Mouse (Mus musculus): ENCODE measurements around the gene 1500009C09Rik. TPM values are rescaled to one million over a fixed set of nuclear protein-coding genes. Genes with fewer than 3 reads are reported as not detected.

1500009C09Rik gene
- polyA plus RNA-seq, 1 experiment from 2014 or later = not detected

DNA sequence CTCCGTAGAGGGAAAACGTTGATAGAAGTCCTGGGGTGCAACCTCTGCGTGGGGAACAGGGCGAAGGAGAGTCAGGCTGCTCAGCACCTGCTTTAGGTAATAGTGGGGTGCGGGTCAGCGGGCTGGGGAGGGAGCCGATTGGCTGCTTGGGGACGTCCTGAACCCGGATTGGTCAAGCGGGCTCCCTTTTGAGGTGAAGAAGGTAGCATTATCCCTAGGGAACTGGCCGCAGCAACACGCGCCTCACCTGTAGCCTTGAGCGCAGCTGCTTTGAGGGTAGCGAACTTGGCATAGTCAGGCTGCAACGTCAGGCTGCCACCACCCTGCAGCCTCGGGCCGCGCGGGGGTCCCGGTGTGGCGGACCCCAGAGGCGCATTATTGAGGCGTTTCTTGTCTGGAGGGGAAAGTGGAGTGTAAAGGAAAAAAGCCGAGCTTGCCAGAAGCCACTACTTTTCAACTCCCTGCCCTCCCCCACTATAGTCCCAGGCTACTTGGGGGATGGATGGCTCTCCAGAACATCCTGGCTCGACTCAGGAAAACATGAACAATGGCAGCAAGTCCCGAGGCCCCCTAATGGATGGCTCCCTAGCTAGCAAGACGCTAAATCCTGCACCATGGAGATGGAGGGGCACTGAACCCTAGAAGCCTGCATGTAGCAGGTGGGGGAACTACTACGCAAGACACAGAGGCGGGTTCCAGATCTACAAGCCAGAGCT is 44.5 kb upstream of the 1500009C09Rik start:
- no peak overlapping the region for H3K4me2 ChIP-seq (ENCODE audit: low read length)
- DNase-seq (ENCODE audit: low spot score) = no peak
- peaks cover 22% of the 10 kb centered on the region for H3K36me3 ChIP-seq (ENCODE audit: insufficient read depth, low read length)
- TF ChIP-seq CTCF (IDR thresholded peaks at IDR 0.05; ENCODE audit: low read depth) = no peak
- H3K27me3 ChIP-seq (ENCODE audit: insufficient read depth, low read length) = peaks cover 40% of the 10 kb centered on the region
- H3K9ac ChIP-seq (ENCODE audit: low read depth, low read length) = no peak overlapping the region
- H3K27ac ChIP-seq = no peak overlapping the region
- peaks cover 10% of the 10 kb centered on the region; the same call in 1 of the 2 replicates for H3K4me1 ChIP-seq (replicated peaks; ENCODE audit: insufficient read depth, low read length)
- no peak overlapping the region for H3K4me3 ChIP-seq (replicated peaks; ENCODE audit: low read depth, low read length)
- H3K9me3 ChIP-seq (replicated peaks; ENCODE audit: low read length) = no peaks in the 10 kb centered on the region
- no peak for ATAC-seq (replicated peaks; ENCODE audit: low FRiP score, low read depth)
- 25% methylated on average over 30 of the region's 30 CpGs for WGBS

DNA sequence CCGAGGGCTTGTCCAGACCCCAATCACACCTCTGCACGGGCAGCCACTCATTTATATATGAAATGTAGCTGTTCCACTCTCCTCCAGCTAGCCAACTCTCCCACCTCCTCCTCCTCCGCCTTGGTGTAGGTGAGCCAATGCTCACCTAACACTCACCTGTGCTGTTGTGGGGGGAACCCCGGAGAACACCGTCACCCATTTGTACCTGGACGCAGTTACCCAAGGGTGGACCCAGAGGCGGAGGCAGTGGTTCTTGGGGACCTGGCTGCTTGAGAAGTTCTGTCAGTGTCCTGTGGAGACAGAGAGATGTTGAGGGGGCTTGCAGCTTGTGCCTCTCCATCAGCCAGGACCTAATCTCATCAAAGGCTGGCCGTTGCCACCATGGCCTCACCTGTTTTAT is 43.9 kb upstream of the 1500009C09Rik start:
- Histone ChIP-seq H3K4me3 (replicated peaks; ENCODE audit: low read depth, low read length) (no peak overlapping the region), H3K4me2 (ENCODE audit: low read length) (no peak overlapping the region), H3K9ac (ENCODE audit: low read depth, low read length) (no peak overlapping the region), H3K36me3 (ENCODE audit: insufficient read depth, low read length) (peaks cover 16% of the 10 kb centered on the region), H3K9me3 (replicated peaks; ENCODE audit: low read length) (no peaks in the 10 kb centered on the region), H3K27me3 (ENCODE audit: insufficient read depth, low read length) (peaks cover 44% of the 10 kb centered on the region), H3K4me1 (replicated peaks; ENCODE audit: insufficient read depth, low read length) (peaks cover 11% of the 10 kb centered on the region; the same call in 1 of the 2 replicates), H3K27ac (no peak overlapping the region)
- TF ChIP-seq CTCF (IDR thresholded peaks at IDR 0.05; ENCODE audit: low read depth) = no peak
- no peak for ATAC-seq (replicated peaks; ENCODE audit: low FRiP score, low read depth)
- 82% methylated on average over 8 of the region's 8 CpGs for WGBS
- DNase-seq (ENCODE audit: low spot score) = no peak

GRCm38 (mm10) chr15:82209295-82210050 is 42.7 kb upstream of the 1500009C09Rik start:
- Histone ChIP-seq H3K27ac (no peak overlapping the region), H3K36me3 (ENCODE audit: insufficient read depth, low read length) (0 out of 2 replicates have a peak, but pooled peaks cover 5% of the 10 kb centered on the region), H3K27me3 (ENCODE audit: insufficient read depth, low read length) (peaks cover 47% of the 10 kb centered on the region), H3K4me3 (replicated peaks; ENCODE audit: low read depth, low read length) (no peak overlapping the region), H3K9me3 (replicated peaks; ENCODE audit: low read length) (no peaks in the 10 kb centered on the region), H3K4me1 (replicated peaks; ENCODE audit: insufficient read depth, low read length) (peaks cover 11% of the 10 kb centered on the region; the same call in 1 of the 2 replicates), H3K4me2 (ENCODE audit: low read length) (no peak overlapping the region), H3K9ac (ENCODE audit: low read depth, low read length) (no peak overlapping the region)
- no peak for ATAC-seq (replicated peaks; ENCODE audit: low FRiP score, low read depth)
- no peak for TF ChIP-seq CTCF (IDR thresholded peaks at IDR 0.05; ENCODE audit: low read depth)
- WGBS = 80% methylated on average over 13 of the region's 13 CpGs
- no peak for DNase-seq (ENCODE audit: low spot score)

- 47% methylated on average over 1 of the region's 1 CpGs for WGBS
- Histone ChIP-seq H3K9me3 (replicated peaks; ENCODE audit: low read length) (no peaks in the 10 kb centered on the region), H3K9ac (ENCODE audit: low read depth, low read length) (no peak overlapping the region), H3K27me3 (ENCODE audit: insufficient read depth, low read length) (peaks cover 59% of the 10 kb centered on the region), H3K4me3 (replicated peaks; ENCODE audit: low read depth, low read length) (no peak overlapping the region), H3K36me3 (ENCODE audit: insufficient read depth, low read length) (0 out of 2 replicates have a peak, but pooled peaks cover 3% of the 10 kb centered on the region), H3K4me2 (ENCODE audit: low read length) (no peak overlapping the region), H3K4me1 (replicated peaks; ENCODE audit: insufficient read depth, low read length) (peaks cover 11% of the 10 kb centered on the region; the same call in 1 of the 2 replicates), H3K27ac (no peak overlapping the region)
- ATAC-seq (replicated peaks; ENCODE audit: low FRiP score, low read depth) (no peak), DNase-seq (ENCODE audit: low spot score) (no peak)
- no peak for TF ChIP-seq CTCF (IDR thresholded peaks at IDR 0.05; ENCODE audit: low read depth)
These were observed 41.4 kb upstream of the 1500009C09Rik start for GRCm38 (mm10) chr15:82210801-82211200.

GRCm38 (mm10) chr15:82211281-82211680 is 40.9 kb upstream of the 1500009C09Rik start:
- Histone ChIP-seq H3K4me2 (ENCODE audit: low read length) (peak overlapping the region; percentile 81), H3K27ac (no peak overlapping the region), H3K4me3 (replicated peaks; ENCODE audit: low read depth, low read length) (peak overlapping the region; percentile 48), H3K4me1 (replicated peaks; ENCODE audit: insufficient read depth, low read length) (peaks cover 11% of the 10 kb centered on the region; the same call in 1 of the 2 replicates), H3K36me3 (ENCODE audit: insufficient read depth, low read length) (no peaks in the 10 kb centered on the region), H3K9me3 (replicated peaks; ENCODE audit: low read length) (no peaks in the 10 kb centered on the region), H3K27me3 (ENCODE audit: insufficient read depth, low read length) (peaks cover 62% of the 10 kb centered on the region), H3K9ac (ENCODE audit: low read depth, low read length) (no peak overlapping the region)
- DNase-seq (ENCODE audit: low spot score) (no peak), ATAC-seq (replicated peaks; ENCODE audit: low FRiP score, low read depth) (no peak)
- no peak for TF ChIP-seq CTCF (IDR thresholded peaks at IDR 0.05; ENCODE audit: low read depth)
- WGBS = 2% methylated on average over 11 of the region's 11 CpGs
